Mouse (Mus musculus) embryonic facial prominence, embryonic 15.5 days (tissue): ENCODE data around the gene Tmppe. TPM values are rescaled to one million over a fixed set of nuclear protein-coding genes. Genes with fewer than 3 reads are reported as not detected.
"Not testable (repeated sequence)": the region's sequence is repeated elsewhere in the genome, so short reads cannot be mapped to it uniquely, and the experiment has no call there.

Experiments used
- ATAC-seq: fragments of 200-750 bp; cut with Nextera tagmentation; 2 replicates; pipeline ENCODE4 v1.8.0; 2017; ENCODE audit warnings: low read depth, moderate TSS enrichment; ENCODE audit not compliant: insufficient number of reproducible peaks, low FRiP score, low TSS enrichment
- H3K27ac ChIP-seq: fragments of 300-500 bp; sonication (generic); replicated peaks from 2 replicates; pipeline ENCODE4 v1.5.1; 2015; ENCODE audit warnings: mild to moderate bottlenecking, inconsistent platforms
- H3K27me3 ChIP-seq: fragments of 300-500 bp; sonication (generic); 2 replicates; pipeline ENCODE4 v1.6.1; 2015; ENCODE audit warnings: inconsistent platforms
- H3K36me3 ChIP-seq: fragments of 300-500 bp; sonication (generic); 2 replicates; pipeline ENCODE4 v1.6.1; 2015; ENCODE audit warnings: mild to moderate bottlenecking, inconsistent platforms
- H3K4me1 ChIP-seq: fragments of 300-500 bp; sonication (generic); 2 replicates; pipeline ENCODE4 v1.6.1; 2015; ENCODE audit warnings: inconsistent platforms
- H3K4me2 ChIP-seq: fragments of 300-500 bp; sonication (generic); replicated peaks from 2 replicates; pipeline ENCODE4 v1.6.1; 2015; ENCODE audit warnings: mild to moderate bottlenecking, inconsistent platforms
- H3K4me3 ChIP-seq: fragments of 300-500 bp; sonication (generic); replicated peaks from 2 replicates; pipeline ENCODE4 v1.5.1; 2015; ENCODE audit warnings: mild to moderate bottlenecking, inconsistent platforms
- H3K9ac ChIP-seq: fragments of 300-500 bp; sonication (generic); 2 replicates; pipeline ENCODE4 v1.6.1; 2015; ENCODE audit warnings: inconsistent platforms
- H3K9me3 ChIP-seq: fragments of 300-500 bp; sonication (generic); replicated peaks from 2 replicates; pipeline ENCODE4 v1.6.1; 2016; ENCODE audit warnings: inconsistent platforms
- whole genome bisulfite sequencing: fragments of 180-500 bp; shearing (Covaris S2); methylation state at CpG from one replicate; pipeline ENCODE4 v1.1.7; 2015; 5-methylcytosine and 5-hydroxymethylcytosine counted together
- polyA plus RNA-seq: library from polyadenylated mRNA; unstranded; fragments of >200 nt; fragmentation: Nextera tagmentation; extraction: Ambion mirVana; gene quantifications from 2 replicates; pipeline ENCODE4 v1.2.1, GENCODE M21; 2015

Gene Tmppe
- polyA plus RNA-seq, 1 experiment from 2014 or later, result 10.9 TPM

DNA sequence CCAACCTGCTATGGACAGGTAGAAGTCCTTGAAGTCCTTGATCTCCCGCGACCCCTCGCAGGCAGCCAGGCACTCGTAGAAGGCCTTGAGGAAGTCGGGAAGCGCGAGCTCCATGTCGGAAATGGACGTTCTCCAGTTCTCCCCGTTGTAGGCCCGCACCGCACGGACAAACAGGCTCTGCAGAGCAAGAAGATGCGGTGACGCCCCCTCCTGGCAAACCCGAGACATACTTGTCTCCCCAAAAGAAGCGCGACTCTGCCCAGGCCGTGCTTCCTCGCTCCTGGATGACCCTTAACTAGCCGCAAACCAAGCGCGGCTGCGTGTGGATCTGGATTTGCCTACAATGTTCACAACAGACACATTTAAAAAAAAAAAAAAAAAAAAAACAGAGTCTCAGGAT is 16.2 kb upstream of the Tmppe start:
- H3K9ac ChIP-seq, result no peak overlapping the region
- no peak overlapping the region for H3K27ac ChIP-seq
- H3K36me3 ChIP-seq, result peaks cover 38% of the 10 kb centered on the region
- H3K4me1 ChIP-seq, result peaks cover 19% of the 10 kb centered on the region
- no peak overlapping the region for H3K4me3 ChIP-seq
- 90% methylated on average over 24 of the region's 24 CpGs for WGBS
- ATAC-seq, result no peak
- H3K9me3 ChIP-seq, result no peaks in the 10 kb centered on the region
- H3K4me2 ChIP-seq, result no peak overlapping the region
- no peaks in the 10 kb centered on the region for H3K27me3 ChIP-seq

DNA sequence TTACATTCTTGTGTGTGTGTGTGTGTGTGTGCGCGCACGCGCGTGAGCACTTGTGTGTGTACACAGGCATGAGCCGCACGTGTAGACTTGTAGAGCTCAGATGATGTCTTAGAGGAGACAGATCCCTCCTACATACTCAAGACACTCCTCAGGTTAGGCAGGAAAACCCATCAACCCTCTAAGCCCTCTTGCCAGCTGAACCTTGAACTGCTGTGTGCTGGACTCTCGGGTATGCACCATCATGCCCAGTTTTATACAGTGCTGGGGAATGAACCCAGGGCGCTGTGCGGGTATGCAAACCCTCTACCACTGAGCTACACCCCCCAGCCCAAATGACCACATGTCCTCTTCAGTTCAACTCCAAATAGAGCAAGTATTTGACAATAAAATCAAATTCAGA is 15.7 kb upstream of the Tmppe start:
- Histone ChIP-seq H3K4me3 (no peak overlapping the region), H3K36me3 (peaks cover 33% of the 10 kb centered on the region), H3K9me3 (no peaks in the 10 kb centered on the region), H3K27me3 (no peaks in the 10 kb centered on the region), H3K4me1 (peaks cover 20% of the 10 kb centered on the region), H3K9ac (no peak overlapping the region), H3K4me2 (no peak overlapping the region), H3K27ac (no peak overlapping the region)
- ATAC-seq, result no peak
- WGBS, result 91% methylated on average over 10 of the region's 10 CpGs

DNA sequence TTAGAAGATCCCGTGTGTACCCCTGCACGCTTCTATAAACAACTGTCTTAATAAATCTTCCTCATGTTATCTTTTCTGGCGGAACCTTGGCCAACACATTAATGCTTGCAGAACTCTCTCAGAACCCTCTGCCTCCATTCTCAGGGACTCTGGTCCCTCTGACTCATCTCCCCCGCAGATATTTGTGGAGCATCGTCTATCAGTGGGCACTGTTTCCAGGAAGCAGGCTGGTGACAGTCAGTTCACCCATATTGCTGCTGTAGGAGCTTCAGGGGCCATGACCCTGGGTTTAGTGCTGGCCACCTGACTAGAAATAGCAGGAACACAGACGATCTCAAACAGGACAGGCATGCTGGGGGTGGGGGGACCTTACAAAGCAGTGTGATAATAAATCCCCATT is 13.8 kb upstream of the Tmppe start:
- Histone ChIP-seq H3K27ac (no peak overlapping the region), H3K4me3 (no peak overlapping the region), H3K36me3 (peaks cover 26% of the 10 kb centered on the region), H3K4me1 (peaks cover 20% of the 10 kb centered on the region), H3K9me3 (no peaks in the 10 kb centered on the region), H3K9ac (no peak overlapping the region), H3K27me3 (no peaks in the 10 kb centered on the region), H3K4me2 (no peak overlapping the region)
- WGBS, result 69% methylated on average over 6 of the region's 6 CpGs
- no peak for ATAC-seq

DNA sequence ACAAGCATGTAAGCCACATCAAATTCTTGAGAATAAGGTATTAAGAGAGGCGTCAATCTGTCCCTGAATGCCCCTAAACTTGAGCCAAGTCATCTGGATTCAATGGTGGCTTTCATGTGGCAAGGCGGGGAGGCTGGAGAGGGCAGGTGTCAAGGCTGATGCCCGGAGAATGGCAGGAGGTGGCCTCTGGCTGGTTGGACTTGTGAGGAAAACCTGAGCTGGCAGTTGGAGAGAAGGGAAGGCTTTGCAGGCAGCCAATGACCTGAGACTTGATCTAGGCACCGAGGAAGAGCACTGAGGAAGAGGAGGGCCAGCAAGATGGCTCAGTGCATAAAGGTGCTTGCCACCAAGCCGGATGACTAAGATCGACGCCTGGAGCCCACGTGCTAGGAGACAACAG is 12.6 kb upstream of the Tmppe start:
- H3K9me3 ChIP-seq, result no peaks in the 10 kb centered on the region
- H3K27me3 ChIP-seq, result no peaks in the 10 kb centered on the region
- peaks cover 20% of the 10 kb centered on the region for H3K4me1 ChIP-seq
- H3K4me2 ChIP-seq, result peak overlapping the region; percentile 71; the same call in 1 of the 2 replicates
- no peak overlapping the region for H3K4me3 ChIP-seq
- 0 out of 2 replicates have a peak overlapping the region, but pooled peaks have one; percentile 93 for H3K27ac ChIP-seq
- 68% methylated on average over 8 of the region's 8 CpGs for WGBS
- ATAC-seq, result no peak
- H3K36me3 ChIP-seq, result peaks cover 21% of the 10 kb centered on the region
- no peak overlapping the region for H3K9ac ChIP-seq

DNA sequence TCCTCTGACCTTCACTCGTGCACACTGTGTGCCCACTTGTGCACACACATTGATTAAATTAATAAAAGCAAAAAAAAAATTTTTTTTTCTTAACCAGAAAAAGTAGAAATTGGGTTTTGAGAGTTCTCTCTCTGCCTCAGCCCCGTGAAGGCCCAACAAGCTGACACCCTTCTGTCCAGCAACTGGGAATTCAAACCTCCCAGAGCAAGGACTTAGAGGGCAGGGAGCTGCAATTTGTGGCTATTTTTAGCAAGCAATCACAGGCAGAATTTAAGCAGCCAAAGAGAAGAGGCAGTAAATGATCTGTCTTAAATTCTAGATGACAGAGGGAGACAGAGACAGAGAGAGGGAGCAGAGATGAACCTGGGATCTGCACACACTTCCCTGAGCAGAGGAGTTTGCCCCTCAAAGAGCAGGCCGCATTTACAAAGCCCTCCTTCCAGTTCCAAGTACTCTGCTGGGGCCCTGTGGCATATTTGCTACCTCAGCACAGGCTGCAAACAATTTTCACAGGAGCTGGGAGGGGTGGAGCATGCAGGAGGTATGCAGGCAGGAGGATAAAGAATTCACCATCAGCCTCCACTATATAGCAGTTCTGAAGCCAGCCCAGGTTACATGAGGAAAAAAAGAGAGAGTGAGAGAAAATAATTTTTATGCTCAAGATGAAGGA is 12.1 kb upstream of the Tmppe start:
- Histone ChIP-seq H3K4me1 (peaks cover 20% of the 10 kb centered on the region), H3K4me2 (peak overlapping the region; percentile 71), H3K9ac (no peak overlapping the region), H3K9me3 (no peaks in the 10 kb centered on the region), H3K36me3 (peaks cover 18% of the 10 kb centered on the region), H3K27ac (peak overlapping the region; percentile 93), H3K4me3 (peak overlapping the region; percentile 72), H3K27me3 (no peaks in the 10 kb centered on the region)
- no peak for ATAC-seq
- WGBS, result 38% methylated on average over 3 of the region's 3 CpGs

DNA sequence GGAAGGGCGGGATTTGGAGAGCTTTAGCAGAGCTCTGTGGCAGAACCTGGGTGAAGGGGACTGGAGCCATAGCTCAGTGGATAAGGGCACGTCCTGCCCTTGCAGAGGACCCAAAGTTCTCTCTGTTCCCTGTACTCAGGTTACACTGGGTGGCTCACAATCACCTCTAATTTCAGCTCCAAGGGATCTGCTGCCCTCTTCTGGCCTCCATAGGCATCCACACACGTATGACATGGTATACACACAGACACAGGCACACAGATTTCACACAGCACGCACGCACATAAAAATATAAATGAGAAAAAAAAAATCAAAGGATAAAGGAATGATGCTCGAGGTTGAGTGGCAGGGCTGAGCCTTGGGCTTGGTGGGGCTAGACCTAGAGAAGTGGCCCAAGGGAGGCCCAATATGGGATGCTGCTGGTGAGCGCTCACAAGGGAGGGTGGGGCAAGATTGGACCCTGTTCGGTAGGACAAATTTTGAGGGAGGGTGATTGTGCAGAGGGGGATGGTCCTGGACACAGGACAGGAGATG is 11.5 kb upstream of the Tmppe start:
- Histone ChIP-seq H3K4me1 (peaks cover 20% of the 10 kb centered on the region), H3K9me3 (no peaks in the 10 kb centered on the region), H3K27ac (peak overlapping the region; percentile 93), H3K27me3 (no peaks in the 10 kb centered on the region), H3K4me3 (peak overlapping the region; percentile 72), H3K36me3 (peaks cover 12% of the 10 kb centered on the region), H3K9ac (no peak overlapping the region), H3K4me2 (peak overlapping the region; percentile 71)
- WGBS, result 68% methylated on average over 8 of the region's 8 CpGs
- ATAC-seq, result no peak

DNA sequence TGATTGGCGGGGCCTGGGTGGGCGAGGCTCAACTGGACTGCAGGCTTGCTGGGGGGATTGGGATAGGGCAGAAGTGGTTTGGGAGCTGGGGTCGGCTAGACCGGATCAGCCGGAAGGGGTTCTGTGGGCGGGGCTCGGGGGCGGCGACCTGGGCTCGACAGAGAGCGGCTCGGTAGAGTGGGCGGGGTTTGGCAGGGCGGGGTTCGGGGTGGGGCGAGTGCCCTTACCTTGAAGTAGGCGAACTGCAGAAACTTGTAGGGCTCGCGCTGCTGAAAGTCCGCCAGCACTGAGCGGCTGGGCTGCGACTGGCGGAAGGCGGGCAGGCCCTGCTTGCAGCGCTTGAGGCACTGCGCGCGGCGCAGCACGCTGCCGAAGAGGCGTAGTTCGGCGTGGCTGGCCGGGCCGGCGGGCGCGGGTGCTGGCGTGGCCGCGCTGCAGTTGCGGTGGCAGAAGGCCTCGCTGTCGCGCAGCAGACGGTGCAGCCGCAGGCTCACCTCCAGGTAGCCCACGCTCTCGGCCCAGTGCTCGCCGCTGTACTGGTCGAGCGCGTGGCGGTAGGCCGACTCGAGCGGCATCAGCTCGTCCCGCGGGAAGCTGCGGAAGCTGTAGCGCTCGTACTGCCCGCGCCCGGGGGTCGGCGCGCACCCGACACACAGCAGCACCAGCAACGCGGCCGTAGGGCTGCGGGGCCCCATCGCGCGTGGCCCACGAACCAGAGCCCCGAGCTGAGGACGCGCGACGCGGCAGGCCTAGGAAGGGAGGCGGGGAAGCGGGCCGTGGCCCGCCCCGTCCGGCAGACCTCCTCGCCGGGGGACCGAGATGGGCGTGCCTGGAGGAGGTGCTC is 10.8 kb upstream of the Tmppe start, which contains the start of gene Crtap:
Gene Crtap (minus strand): TSS at position 771 of the 844 bp plus-strand sequence.
- H3K4me2 ChIP-seq, result peak within 1 kb of the TSS; percentile 71
- ATAC-seq, result peak; percentile 87
- H3K4me3 ChIP-seq, result peak within 1 kb of the TSS; percentile 72
- H3K4me1 ChIP-seq, result peaks cover 20% of the 10 kb centered on the region
- H3K9ac ChIP-seq, result peak within 1 kb of the TSS; percentile 74
- H3K27ac ChIP-seq, result peak within 1 kb of the TSS; percentile 93
- WGBS, result under 1% methylated on average over 94 of the region's 96 CpGs
- H3K36me3 ChIP-seq, result peaks cover 5% of the 10 kb centered on the region; the same call in 1 of the 2 replicates
- no peaks in the 10 kb centered on the region for H3K9me3 ChIP-seq
- H3K27me3 ChIP-seq, result no peaks in the 10 kb centered on the region

DNA sequence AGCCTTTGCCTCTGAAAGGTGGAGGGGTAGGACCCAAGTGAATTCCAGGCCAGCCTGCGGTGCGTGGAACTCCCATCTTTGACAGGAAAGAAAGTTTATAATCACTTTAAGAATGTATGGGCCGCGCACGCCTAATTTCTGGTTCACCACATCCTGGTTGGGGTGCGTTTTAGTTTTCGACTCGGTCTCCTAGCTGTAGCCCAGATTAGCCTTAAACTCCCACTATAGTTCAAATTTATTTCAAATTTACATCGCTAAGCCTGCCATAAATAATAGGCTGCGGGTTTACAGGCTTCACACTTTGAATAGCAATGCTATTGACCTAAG is 10.2 kb upstream of the Tmppe start:
- Histone ChIP-seq H3K9me3 (no peaks in the 10 kb centered on the region), H3K4me2 (peak overlapping the region; percentile 71), H3K27ac (peak overlapping the region; percentile 93), H3K4me1 (peaks cover 20% of the 10 kb centered on the region), H3K9ac (peak overlapping the region; percentile 74), H3K4me3 (peak overlapping the region; percentile 72), H3K36me3 (no peaks in the 10 kb centered on the region), H3K27me3 (no peaks in the 10 kb centered on the region)
- 3% methylated on average over 10 of the region's 10 CpGs for WGBS
- no peak for ATAC-seq

DNA sequence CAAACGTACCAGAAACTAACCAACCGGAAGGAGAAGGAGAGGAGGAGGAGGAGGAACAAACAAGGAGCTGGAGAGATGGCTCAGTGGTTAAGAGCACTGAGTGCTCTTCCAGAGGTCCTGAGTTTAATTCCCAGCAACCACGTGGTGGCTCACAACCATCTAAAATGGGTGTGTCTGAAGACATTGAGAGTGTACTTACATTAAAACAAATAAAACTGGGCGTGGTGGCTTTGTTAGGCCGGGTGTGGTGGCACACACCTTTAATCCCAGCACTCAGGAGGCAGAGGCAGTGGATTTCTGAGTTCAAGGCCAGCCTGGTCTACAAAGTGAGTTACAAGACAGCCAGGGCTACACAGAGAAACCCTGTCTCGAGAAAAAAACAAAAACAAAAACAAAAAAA is 6.8 kb upstream of the Tmppe start:
- not testable (repeated sequence) for ATAC-seq, H3K27me3 ChIP-seq, H3K9me3 ChIP-seq, H3K4me2 ChIP-seq, H3K9ac ChIP-seq, H3K36me3 ChIP-seq, H3K4me1 ChIP-seq, H3K4me3 ChIP-seq, H3K27ac ChIP-seq
- WGBS, result 71% methylated on average over 6 of the region's 6 CpGs

DNA sequence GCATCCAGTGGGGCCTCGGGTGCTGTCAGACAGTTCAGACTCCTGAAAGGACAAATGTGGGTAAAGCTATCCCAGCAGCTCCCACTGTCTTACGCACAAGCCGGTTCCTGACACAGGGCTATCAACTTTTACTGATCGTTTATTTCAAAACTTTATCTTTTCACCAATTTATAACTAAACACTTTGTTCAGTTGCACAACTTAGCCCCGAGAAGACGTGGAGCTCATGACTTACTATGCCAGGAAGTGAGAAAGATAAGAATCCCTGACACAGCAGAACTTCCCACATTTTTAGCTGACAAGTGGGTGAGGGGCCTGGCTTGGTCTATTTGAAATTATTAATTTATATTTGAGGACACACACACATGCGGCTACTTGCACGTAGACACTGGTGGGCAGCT is 6.2 kb upstream of the Tmppe start:
- H3K27me3 ChIP-seq, result no peaks in the 10 kb centered on the region
- no peaks in the 10 kb centered on the region for H3K9me3 ChIP-seq
- 85% methylated on average over 8 of the region's 8 CpGs for WGBS
- H3K4me3 ChIP-seq, result no peak overlapping the region
- no peak overlapping the region for H3K27ac ChIP-seq
- H3K4me2 ChIP-seq, result no peak overlapping the region
- no peak overlapping the region for H3K9ac ChIP-seq
- no peaks in the 10 kb centered on the region for H3K36me3 ChIP-seq
- peaks cover under 1% of the 10 kb centered on the region for H3K4me1 ChIP-seq
- no peak for ATAC-seq

DNA sequence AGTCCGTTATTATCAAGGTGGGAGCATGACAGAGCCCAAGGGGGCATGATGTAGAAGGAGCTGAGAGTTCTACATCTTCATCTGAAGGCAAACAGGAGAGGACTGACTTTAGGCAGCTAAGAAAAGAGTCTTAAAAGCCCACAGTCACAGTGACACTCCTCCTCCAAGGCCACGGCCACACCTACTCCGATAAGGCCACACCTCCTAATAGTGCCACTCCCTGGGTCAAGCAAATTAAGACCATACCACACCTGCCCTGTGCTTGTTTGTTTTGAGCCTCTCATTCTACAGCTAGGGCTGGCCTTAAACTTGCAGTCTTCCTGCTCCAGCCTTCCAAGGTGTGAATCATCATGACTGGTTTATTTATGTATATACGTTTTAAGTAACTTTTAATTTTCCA is 5.6 kb upstream of the Tmppe start:
- no peak overlapping the region for H3K4me2 ChIP-seq
- H3K36me3 ChIP-seq, result no peaks in the 10 kb centered on the region
- H3K27me3 ChIP-seq, result no peaks in the 10 kb centered on the region
- H3K9ac ChIP-seq, result no peak overlapping the region
- 79% methylated on average over 4 of the region's 4 CpGs for WGBS
- no peak for ATAC-seq
- H3K4me3 ChIP-seq, result no peak overlapping the region
- H3K27ac ChIP-seq, result no peak overlapping the region
- H3K9me3 ChIP-seq, result no peaks in the 10 kb centered on the region
- no peaks in the 10 kb centered on the region for H3K4me1 ChIP-seq
